Mouse (Mus musculus) fat pad, adult 2 months (tissue): ENCODE results near the gene Washc4.

Experiments
- DNase-seq: peaks from one replicate; pipeline ENCODE4 v3.0.0-alpha.2; 2011; ENCODE audit warnings: low read depth, low spot score; ENCODE audit errors: extremely low read depth

Washc4 gene

GRCm38 (mm10) chr10:83594526-83594925 is 51.0 kb downstream of the Washc4 start:
- no peak for DNase-seq

- no peak for DNase-seq
Observed at GRCm38 (mm10) chr10:83600650-83601049, 57.1 kb downstream of the Washc4 start.

- DNase-seq, result no peak
Observed at GRCm38 (mm10) chr10:83603956-83604564, 60.5 kb downstream of the Washc4 start.

- DNase-seq, result no peak
Observed at GRCm38 (mm10) chr10:83605637-83606183, 62.2 kb downstream of the Washc4 start.

- no peak for DNase-seq
Observed at GRCm38 (mm10) chr10:83607111-83607510, 63.6 kb downstream of the Washc4 start.

- no peak for DNase-seq
Observed at GRCm38 (mm10) chr10:83608596-83608995, 65.0 kb downstream of the Washc4 start.

- no peak for DNase-seq
Observed at GRCm38 (mm10) chr10:83610518-83610917, 67.0 kb downstream of the Washc4 start.

- no peak for DNase-seq
Observed at GRCm38 (mm10) chr10:83611863-83612262, 68.3 kb downstream of the Washc4 start.

- DNase-seq, result no peak
Observed at GRCm38 (mm10) chr10:83612648-83613215, 69.2 kb downstream of the Washc4 start.

GRCm38 (mm10) chr10:83617366-83617765 is 73.8 kb downstream of the Washc4 start:
- no peak for DNase-seq

GRCm38 (mm10) chr10:83618819-83619440 is 75.4 kb downstream of the Washc4 start:
- DNase-seq, result no peak

- DNase-seq, result no peak
Observed at GRCm38 (mm10) chr10:83620350-83621055, 77.0 kb downstream of the Washc4 start.

GRCm38 (mm10) chr10:83624065-83624464 is 80.5 kb downstream of the Washc4 start:
- no peak for DNase-seq

- DNase-seq, result no peak
Observed at GRCm38 (mm10) chr10:83624841-83625240, 81.3 kb downstream of the Washc4 start.

- no peak for DNase-seq
Observed at GRCm38 (mm10) chr10:83627113-83627687, 83.6 kb downstream of the Washc4 start.

- DNase-seq, result no peak
Observed at GRCm38 (mm10) chr10:83628241-83628640, 84.7 kb downstream of the Washc4 start.

- no peak for DNase-seq
Observed at GRCm38 (mm10) chr10:83629190-83629781, 85.7 kb downstream of the Washc4 start.

- no peak for DNase-seq
Observed at GRCm38 (mm10) chr10:83629878-83630277, 86.3 kb downstream of the Washc4 start.

GRCm38 (mm10) chr10:83630899-83631298 is 87.3 kb downstream of the Washc4 start:
- DNase-seq, result no peak

- DNase-seq, result no peak
Observed at GRCm38 (mm10) chr10:83631775-83632174, 88.2 kb downstream of the Washc4 start.
